Mouse (Mus musculus): ENCODE measurements around the gene Arhgef18.

The Arhgef18 gene

DNA sequence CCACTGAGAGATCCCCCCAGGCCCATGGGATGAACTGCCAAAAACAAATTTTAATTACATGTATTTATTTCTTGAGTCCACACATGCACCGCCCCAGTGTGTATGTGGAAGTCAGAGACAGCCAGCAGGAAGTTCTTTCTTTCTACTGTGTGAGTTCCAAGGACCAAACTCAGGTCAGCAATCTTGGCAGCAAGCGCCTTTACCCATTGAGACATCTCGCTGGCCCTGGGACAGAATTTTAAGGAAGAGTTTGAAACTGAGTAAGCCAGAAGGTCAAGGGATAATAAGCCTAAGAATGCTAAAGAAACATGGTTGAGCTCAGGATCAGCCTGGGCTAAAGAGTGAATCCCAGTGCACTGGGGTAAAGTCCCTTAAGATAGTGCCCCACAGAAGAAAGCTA, 4.8 kb downstream of the Arhgef18 start:
- no peak for DNase-seq (ENCODE audit: low read depth)

DNA sequence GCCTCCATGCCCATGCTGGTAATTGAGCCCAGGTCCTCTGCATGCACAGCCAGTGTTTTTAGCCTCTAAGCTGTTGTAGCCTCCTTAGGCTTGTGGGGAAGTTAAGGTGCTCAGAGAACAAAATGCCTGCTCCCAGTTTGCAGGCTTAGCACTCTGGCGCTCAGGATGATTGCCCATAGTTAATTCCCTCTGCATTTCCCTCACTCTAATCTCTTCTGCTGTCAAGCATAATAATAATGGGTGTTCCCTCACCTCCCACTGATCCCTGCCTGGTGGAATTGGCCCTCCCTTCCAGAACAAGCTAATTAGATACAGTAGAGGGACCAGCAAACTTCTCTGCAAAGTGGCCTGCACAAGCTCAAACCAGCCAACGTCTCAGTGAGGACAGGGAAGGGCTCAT, 7.7 kb downstream of the Arhgef18 start:
- DNase-seq (ENCODE audit: low read depth), result no peak

DNA sequence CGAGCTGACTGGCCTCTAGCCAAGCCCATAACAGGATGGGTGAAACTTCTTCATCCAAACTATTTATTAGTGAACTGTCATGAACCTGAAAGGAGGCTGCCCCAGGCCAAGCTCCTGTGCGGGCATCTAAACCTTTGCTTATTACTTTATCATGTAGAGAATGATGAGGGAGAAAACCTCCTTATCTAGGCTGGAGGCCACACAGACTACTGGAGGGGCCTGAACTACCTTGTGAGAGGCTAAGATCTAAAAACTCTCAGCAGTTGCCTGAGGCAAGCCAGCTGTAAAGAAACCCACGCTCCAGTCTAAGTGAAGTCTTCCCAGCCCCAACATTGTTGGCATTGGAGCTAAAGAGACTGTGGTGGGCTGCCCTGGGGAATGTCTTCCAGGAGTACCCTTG, 14.6 kb downstream of the Arhgef18 start:
- DNase-seq (ENCODE audit: low read depth), result no peak

DNA sequence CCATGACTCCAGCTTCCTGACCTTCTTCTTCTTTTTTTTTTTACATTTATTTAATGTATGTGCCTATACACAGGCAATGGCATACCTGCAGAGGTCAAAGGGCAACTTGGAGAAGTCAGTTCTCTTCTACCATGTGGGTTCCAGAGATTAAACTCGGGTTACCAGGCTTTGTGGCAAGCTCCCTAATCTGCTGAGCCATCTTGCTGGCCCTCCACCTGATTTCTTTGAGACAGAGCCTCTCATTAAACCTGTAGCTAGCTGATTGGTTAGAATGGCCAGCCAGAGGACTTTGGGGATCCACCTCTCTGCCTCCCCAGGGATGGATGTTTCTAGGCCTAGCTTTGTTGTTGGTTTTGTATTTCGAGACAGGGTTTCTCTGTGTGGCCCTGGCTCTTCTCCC, 18.3 kb downstream of the Arhgef18 start:
- DNase-seq (ENCODE audit: low read depth), result no peak

DNA sequence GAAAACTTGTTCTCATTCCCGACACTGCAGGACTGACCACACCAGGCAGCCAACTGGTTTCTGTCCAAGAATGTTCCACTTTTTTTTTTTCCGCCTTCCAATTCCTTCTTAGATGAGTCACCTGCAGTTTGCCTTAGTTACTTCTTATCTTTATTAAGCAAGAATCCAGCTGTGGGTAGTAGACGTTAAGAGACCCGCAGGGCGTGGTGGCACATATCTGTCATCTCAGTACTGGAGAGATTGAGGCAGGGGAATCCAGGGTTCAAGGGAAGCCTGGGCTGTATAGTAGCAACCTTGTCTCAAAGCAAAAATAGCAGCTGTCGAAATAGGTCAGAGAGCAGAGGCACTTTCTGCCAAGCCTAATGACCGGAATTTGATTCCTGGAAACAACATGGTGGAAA, 19.1 kb downstream of the Arhgef18 start:
- no peak for DNase-seq (ENCODE audit: low read depth)

DNA sequence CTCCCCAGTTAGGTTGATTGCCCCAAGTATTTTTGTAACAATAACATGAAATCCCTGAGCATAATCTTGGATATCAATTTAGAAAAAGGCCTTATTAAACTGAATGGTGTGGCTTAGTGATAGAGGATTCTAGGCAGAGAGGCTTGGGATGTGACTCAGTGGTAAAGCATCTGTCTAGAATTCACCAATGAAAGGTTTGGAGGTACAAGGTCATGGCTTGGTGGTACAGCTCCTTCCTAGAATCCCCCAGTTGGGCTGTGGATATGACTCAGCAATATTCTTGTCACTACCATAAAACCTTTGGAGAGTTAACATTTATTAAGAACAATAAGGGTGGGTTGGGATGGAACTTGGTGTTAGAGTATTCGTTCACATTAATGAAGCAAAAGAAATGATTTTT, 20.0 kb downstream of the Arhgef18 start:
- no peak for DNase-seq (ENCODE audit: low read depth)

DNA sequence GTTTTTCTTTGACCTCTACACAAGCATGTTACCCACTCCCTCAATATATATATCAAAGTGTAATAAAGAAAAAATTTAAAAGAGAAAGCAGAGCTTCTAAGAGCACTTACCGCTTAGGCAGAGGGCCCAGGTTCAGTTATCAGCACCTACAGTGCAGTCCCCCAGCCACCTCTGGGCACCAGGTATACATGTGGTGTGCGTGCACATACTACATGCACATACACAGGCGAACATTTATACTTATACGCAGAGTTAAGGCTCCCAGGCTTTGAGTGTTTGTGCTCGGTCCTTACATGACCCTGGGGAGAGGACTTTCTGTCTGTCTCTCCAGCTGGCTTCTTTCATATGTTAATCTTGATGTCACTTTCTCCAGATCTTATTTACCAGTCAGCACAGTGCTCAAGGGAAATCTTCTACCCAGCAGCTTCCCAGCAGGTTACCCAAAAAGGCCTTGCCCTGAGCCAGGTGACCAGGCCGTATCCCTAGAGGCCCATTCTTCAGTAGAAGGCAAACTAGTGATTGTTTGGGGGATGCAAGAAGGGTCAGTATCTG, 21.9 kb downstream of the Arhgef18 start:
- DNase-seq (ENCODE audit: low read depth), result no peak

DNA sequence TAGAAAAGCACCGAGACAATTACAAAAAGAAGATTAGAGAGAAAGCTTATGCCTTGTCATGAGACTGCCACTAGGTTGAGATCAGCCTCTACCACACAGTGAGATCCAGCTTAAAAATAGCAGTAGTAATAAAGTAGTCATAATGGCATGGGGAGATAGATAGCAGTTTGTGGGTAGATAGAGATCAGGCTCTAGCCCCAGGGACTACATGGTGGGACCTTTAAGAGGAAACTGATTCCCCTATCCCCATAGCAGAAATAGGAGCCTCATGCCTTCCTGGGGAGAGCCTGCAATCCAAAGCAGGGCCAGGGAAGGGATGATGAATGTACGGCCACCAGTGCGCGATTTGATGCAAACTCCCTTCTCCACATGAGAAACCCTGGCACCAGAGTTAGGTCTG, 22.5 kb downstream of the Arhgef18 start:
- DNase-seq (ENCODE audit: low read depth), result no peak

DNA sequence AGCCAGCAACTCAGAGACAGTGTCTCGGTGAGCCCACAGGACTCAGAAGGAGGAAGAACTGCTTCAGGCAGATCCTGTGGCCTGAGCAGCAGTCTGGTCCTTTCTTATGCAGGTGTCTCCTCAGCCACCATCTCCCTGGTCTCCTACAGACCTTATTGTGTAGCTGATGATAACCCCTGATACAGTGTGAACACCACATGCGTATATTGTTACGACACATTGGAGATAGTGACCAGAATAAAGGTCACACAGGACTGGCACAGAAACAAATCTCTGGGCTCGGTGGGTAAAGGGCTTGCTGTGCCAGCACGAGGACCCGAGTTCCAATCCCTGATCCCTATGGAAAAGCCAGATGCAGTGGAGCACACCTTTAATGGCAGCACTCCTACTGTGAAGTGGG, 22.9 kb downstream of the Arhgef18 start:
- no peak for DNase-seq (ENCODE audit: low read depth)

DNA sequence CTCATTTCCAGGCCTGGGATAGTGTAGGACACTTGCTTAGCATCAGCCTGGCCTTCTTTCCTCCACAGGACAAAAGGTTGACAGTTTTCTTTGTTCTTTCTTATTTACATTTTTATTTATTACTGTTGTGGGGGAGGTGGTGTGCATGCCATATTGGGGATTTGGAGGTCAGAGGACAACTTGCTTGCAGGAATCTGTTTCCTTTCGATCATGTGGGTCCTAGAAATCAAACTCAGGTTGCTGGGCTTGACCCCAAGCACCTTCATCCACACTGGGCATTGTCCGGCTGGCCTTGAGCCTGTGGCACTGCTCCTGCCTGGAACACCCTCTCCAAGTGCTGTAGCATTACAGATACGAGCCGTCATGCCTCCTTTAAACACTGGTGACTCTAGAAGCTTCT, 24.0 kb downstream of the Arhgef18 start:
- DNase-seq (ENCODE audit: low read depth), result no peak

DNA sequence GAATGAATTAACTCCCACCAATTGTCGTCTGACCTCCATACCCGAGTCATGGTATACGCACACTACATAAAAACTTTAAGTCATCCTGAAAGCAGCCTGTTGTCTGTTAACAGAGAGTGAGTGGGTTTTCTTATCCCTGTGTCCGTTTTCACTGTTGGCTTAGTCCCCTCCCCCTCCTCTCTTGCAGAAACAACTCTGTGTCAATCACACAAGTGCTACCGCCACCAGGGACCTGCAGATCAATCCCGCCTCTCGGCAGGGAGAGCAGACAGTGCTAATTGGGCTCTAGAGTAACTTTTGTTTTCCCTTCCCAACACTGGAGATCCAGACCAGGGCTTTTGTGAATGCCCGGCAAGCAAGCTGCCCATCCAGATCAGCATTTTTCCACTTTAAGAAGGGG, 24.6 kb downstream of the Arhgef18 start:
- DNase-seq (ENCODE audit: low read depth), result no peak

DNA sequence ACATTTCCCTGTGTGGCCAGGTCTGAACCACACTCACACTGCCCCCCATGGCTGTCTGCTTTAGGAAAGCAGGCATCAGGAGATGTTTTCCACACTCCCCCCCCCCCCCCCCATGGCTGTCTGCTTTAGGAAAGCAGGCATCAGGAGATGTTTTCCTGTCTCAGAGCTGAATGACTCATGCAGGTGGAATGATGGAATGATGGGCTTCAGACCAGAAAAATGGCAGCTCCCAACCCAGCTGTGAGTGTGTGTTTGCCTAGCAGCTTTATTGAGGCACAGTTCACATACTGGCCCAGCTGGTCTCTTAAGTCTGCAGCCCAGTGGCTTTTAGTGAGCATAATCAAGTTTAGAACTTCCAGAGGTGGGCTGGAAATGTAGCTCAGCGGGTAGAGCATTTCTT, 25.3 kb downstream of the Arhgef18 start:
- no peak for DNase-seq (ENCODE audit: low read depth)

DNA sequence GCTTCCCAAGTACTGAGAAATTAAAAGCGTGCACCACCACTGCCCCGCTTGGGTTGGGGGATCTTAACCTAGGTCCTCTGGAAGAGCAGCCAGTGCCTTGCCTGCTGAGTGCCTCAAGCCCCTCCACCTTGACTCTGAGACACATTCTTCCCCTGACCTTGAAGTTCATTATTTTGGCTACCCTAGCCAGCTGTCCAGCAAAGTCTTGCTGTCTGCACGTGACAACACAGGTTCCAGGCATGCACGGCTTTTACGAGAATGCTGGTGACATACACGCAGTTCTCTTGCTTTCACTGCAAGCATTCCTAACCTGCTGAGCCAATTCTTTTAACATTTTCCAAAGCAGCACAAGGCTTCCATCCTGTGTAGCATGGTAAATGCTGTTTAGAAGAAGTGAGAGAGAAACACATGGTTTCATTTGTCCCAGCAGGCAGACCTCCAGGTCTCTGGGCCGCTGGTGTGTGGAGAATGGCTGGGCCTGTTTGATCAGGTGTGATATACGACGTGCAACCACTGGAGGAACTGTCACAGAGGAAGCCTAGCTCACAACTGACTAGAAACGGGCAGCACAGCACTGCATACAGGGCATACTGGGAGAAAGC, 27.4 kb downstream of the Arhgef18 start:
- no peak for DNase-seq (ENCODE audit: low read depth)

DNA sequence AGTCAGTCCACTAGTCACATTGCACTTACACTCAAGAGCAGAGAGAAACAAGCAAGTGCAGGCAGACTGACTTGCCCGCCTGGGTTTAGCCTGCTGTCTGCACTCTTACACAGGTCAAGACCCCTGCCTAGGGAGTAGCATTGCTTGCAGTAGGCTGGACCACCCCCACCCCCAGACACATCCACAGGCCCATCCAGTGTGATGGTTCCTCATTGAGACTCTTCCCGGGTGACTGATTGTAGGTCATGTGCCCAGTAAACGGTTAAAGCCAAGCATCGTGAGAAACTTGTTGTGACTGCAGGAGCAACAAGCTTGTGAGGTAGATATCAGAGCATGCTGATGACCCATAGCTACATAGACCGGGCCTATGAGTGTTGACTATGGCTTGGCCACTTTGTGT, 28.7 kb downstream of the Arhgef18 start:
- no peak for DNase-seq (ENCODE audit: low read depth)

DNA sequence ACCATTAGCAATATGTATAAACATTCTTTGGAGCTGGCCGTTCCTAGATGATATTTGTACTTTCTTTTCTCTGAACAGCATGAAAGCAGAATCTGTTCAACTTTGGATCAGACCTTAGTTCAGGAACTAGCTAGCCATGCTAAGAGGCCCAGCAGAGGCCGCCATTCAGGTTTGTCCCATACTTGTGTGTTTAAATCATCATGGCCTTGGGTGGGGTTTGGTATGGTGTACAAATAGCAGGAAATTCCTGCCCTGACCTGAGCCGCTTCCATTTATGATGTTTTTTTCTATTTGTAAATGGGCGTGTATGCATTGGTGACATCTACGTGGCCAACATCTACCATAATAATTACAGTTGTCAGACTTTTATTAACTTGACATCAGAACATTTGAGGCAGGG, 32.4 kb downstream of the Arhgef18 start:
- no peak for DNase-seq (ENCODE audit: low read depth)

DNA sequence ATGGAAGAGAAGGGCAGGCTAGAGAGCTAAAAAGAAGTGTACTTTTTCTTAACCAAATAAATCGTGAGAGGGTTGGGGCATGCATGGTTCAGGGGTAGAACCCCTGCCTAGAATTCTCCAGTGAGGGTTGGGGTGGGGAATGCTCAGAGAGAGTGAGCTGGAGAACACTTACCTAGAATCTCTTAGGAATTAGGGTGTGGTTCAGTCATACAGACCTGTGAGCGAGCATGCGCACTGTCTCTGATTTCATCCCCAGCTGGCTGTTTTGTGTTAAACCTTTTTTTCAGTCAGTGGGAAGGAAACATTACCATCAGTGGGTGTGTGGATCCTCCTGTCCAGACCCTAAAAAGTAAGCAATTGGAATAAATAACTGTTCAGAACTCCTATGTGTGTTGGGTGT, 33.4 kb downstream of the Arhgef18 start:
- no peak for DNase-seq (ENCODE audit: low read depth)

DNA sequence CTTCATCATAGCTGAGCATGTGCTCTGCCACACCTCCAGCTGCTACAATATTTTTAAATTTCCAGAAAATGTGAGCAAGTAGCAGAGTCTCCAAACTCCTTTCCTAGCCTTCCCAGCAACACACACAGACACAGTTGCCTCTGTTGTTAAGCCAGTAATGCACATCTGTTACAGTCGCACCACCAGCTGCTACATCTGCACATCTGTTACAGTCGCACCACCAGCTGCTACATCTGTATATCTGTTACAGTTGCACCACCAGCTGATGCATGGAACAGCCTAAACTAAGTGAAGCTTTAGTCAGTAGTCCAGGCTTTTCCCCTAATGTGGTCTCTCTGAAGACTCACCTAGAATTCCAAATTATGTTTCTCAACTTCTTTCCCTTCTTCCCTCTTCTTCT, 35.6 kb downstream of the Arhgef18 start:
- no peak for DNase-seq (ENCODE audit: low read depth)

DNA sequence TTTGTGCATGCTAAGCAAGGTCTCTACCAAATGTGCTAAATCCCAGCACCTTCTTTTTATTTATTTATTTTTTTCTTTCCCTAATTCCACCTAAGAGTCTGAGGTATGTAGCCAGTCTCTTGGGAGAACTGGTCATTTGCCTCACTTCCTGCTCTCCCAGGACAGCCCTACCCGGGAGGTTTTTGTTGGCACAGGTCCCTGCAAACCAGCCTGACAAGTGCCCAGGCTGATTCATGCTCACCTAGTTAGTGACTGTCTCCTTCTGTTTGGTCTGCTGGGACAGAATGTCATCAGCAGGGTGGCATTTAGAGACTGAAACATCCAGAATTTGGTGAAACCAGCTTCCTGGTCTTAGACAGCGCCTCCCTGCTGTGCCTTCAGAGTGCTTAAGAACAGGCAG, 37.2 kb downstream of the Arhgef18 start:
- no peak for DNase-seq (ENCODE audit: low read depth)

DNA sequence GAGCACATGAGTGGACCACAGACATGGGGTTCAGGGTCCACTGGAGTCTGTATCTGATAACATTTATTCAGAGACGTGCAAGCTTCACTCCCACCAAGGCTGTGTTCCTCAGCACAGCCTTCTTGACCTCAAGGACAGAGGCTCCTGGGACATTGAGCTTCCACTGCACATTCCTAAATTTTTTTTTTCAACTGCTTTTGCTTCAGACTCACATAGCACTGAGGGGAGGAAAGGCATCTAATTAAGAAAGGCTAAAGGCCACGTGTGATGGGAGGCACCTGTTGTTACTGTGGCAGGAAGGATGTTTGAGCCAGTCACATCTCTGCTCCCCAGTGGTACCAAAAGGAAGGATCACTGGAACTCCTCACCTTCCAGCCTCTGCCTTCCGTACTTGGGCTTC, 38.3 kb downstream of the Arhgef18 start:
- DNase-seq (ENCODE audit: low read depth), result no peak

DNA sequence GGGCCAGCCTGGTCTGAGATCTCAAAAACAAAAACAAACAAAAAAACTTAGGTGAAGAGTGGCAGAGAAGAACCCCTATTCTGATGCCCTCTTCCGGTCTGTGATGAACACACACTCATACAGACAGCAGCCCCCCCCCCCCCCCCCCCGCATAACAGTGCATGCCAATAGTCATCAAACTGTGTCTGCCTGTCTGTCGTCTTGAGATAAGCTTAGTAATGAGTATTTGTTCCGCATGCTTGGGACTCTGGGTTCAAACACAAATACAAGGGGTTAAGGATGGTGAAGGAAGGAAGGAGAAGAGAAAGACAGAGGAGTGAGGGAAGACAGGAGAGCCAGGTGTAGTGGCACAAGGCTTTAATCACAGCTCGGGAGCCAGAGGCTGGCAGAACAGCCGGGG, 43.7 kb downstream of the Arhgef18 start:
- DNase-seq (ENCODE audit: low read depth), result no peak

DNA sequence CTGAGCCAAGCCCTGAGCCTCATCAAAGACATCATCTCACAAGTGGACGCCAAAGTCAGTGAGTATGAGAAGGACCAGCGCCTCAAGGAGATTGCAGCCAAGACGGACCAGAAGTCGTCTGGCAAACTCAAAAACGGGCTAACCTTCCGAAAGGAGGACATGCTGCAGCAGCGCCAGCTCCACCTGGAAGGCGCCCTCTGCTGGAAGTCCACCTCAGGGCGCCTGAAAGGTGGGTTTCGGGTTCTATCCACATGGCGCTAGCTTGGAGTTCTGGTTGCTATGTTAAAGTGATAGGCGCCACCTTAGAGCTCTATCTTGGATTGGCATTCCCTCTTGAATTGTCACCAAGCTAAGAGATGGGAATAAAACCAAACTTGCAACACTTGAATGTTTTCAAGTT, 46.7 kb downstream of the Arhgef18 start:
- peak; percentile 44 for DNase-seq (ENCODE audit: low read depth)

DNA sequence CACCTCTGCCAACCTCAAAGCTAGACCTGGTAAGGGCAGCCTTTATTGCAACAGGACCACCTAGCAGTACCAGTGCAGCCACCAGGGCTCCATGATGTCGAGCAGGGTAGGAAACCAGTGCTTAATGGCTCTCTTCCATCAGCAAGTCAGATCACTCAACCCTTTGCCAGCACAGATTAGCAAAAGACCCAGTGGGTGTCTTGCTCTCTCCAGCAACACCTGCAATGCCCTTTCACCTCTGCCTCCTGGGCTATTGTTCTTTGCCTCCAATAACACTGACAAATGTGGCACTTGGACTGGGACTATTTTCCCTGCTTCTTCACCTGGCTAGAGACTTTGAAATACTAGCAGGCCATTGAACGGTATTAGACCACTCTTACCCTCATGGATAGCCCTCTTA, 56.4 kb downstream of the Arhgef18 start:
- DNase-seq (ENCODE audit: low read depth), result no peak

DNA sequence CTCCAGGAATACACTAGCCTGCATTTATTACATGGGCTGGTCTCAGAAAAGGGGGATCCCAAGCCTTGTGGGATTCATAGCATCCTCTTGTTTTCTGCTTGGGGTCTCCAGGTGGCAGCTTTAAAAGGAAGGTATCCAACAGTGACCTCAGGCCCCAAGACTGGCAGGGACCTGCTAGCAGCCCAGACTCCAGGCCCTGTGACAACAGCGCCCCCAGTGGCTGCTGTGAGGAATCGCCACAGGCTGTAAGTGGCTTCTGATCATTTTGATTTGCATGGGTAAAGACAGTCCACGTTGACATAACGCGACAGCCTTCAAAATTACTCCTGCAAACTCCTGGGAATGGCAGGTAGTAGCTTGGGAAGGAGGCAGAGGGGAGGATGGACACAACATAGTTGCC, 57.9 kb downstream of the Arhgef18 start:
- DNase-seq (ENCODE audit: low read depth), result peak; percentile 68

DNA sequence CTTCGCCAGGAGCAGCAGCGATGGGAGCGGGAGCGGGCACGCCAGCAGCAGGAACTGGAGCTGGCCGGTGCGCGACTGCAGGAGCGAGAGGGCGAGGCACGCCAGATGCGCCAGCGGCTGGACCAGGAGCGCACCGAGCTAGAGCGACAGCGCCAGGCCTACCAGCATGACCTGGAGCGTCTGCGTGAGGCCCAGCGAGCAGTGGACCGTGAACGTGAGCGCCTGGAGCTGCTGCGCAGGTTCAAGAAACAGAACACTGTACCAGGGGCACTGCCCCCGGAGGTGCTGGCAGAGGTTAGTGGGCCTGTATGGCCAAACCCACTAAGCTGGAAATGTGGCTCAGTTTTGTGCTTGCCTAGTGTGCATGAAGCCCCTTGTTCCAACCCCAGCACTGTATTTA, 59.2 kb downstream of the Arhgef18 start:
- no peak for DNase-seq (ENCODE audit: low read depth)

DNA sequence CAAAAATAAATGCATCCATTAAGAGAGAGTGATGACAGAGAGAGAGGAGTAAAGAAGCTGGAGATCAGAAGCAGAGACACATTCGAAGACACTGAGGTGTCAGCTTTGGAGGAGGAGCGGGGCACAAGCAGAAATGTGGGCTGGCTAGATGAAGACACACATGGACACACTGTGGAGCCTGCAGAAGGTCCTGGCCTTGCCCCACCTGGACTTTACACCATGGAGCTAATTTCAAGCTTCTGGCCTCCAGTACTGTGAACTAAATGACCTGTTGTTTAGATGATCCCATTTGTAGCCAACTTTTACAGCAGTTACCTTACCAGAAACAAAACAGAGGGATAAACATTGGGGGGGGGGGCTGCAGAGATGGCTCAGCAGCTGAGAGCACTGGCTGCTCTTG, 70.4 kb downstream of the Arhgef18 start:
- DNase-seq (ENCODE audit: low read depth), result no peak
